Mouse (Mus musculus) colon, adult 2 months (tissue): ENCODE results near the gene Pot1b. TPM values are rescaled to one million over a fixed set of nuclear protein-coding genes. Genes with fewer than 3 reads are reported as not detected.

ENCODE experiments used
- polyA plus RNA-seq: library from polyadenylated mRNA; depleted of rRNA; stranded (reverse); fragments of >200 nt; gene quantifications from 2 replicates; pipeline ENCODE4 v1.2.3, GENCODE M21; 2012; rRNA removed

The Pot1b gene
- polyA plus RNA-seq, result 0.90 and 0.91 TPM in 2 replicates

DNA sequence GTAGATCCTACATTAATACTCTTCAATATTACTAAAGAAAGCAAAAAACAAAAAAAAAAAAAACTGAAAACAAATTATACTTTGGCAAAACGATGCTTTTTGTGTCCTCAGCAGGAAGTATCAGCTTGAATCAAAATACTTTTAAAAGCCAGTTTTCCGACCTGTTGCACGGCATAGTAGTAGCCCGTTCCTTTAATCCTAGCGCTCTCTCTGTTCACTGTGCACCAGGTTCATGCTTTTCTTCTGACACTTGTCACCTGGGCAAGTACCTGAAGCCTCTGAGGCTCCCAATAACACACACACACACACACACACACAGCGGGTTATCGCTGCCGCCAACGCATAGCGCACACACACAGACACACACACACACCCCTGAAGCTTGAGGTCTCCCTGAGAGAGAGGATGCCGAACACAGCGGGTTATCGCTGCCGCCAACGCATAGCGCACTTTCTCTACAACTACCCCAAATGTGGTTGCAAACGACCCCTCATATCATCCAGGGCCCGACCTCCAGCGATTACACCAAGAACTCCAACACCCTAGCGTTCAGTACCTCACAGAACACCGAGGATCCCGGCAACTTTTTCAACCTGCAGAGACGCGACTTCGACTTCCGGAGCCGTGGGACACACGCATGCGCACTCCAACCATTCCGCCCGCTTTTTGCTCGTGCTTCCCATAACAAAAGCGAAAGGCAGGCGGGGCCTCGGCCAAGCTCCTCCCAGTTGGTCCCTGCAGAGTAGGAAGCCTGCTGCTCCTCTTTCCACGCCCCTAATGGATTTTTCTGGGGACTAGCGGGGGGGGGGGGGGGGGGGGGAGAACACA lies at the start of gene Pot1b:
Gene Pot1b, minus strand, starts transcription at position 645 of the 828 bp plus-strand sequence.

DNA sequence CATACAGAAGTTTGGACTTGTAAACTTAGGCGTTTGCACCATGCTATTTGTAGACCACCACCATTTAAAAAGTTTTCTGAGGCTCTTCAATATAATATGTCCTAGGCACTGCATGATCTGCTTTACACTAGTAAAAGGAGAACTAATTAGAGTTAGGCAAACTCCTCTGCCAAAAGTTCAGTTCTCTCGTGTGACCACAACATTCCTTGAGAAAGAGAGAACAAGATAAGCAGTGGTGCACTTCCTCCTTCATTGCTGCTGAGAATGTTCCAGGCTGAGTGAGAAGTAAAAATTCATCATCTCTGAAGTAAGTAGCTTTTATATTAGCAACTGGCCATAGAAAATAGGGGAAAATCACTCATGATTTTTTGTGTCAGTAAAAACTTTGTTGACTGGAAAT lies 37.4 kb upstream of the Pot1b start, which contains the start of gene Adgre4:
Gene Adgre4, plus strand, starts transcription at position 199 of the 400 bp plus-strand sequence.

DNA sequence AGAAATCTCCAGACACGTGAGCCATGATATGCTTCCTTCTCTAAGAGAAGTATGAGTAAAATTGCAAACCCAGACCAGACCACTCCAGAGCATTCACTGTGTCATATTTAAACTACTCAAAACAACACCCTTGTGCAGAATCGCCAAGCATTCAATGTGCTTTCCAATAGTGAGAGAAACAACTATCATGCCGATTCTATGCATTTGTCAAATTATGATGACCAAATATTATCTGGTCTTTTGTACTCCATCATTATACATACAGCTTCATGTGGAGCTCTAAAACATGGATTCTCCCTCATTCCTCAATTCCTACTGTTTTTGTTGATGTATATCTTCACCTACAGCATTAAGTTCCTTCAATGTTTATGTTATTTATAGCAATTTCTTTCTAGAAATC lies 87.3 kb downstream of the Pot1b start, which contains the start of gene Vmn2r118:
Gene Vmn2r118, minus strand, starts transcription at position 101 of the 400 bp plus-strand sequence.

Other genes with a start within 250 kb of the Pot1b start
- not detected in 2 replicates for gene Vmn2r118, start 87.4 kb downstream of the Pot1b start, polyA plus RNA-seq
- 0.10 and 0.13 TPM in 2 replicates for gene Adgre4, start 37.4 kb upstream of the Pot1b start, polyA plus RNA-seq
- gene Zfp119a, start 166.3 kb upstream of the Pot1b start, polyA plus RNA-seq, result 0.27 and 0.41 TPM in 2 replicates
- 0.38 and 0.45 TPM in 2 replicates for gene Zfp959, start 179.5 kb upstream of the Pot1b start, polyA plus RNA-seq
- gene Zfp119b, start 236.9 kb upstream of the Pot1b start, polyA plus RNA-seq, result 0.07 and 0.08 TPM in 2 replicates
- gene Ebi3, start 240.0 kb upstream of the Pot1b start, polyA plus RNA-seq, result 5.3 and 6.3 TPM in 2 replicates
- gene Yju2, start 246.5 kb upstream of the Pot1b start, polyA plus RNA-seq, result 7.9 and 8.1 TPM in 2 replicates